Mouse (Mus musculus) induced T-regulatory cell, adult 2 months (primary cell): Measurements from ENCODE around the gene Fmo3.

ENCODE experiments used
- DNase-seq: peaks from one replicate; pipeline ENCODE4 v3.0.0-alpha.2; 2012; ENCODE audit warnings: low read depth

The Fmo3 gene

DNA sequence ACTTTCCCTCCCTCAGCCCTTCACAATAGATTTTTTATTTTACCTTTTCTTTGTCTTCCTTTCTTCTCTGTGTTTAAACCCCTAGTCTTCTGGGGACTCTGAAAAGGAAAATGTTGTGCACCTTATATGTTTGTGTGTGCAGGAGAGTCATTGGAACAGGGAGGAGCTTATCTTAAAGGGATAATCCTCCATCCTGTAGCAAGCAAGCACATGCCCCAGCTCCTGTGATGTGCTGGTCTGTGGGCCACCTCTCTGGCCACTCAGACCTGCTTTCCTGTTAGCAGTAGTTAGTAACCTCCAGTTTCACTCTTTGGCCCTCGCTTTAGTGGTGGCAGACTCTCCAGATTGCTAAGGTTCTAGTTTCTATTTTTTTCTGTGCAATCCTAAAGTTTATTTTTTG, at the start of gene Fmo3:
Gene Fmo3 (minus strand): TSS at position 101 of the 400 bp plus-strand sequence.
- DNase-seq = no peak

- DNase-seq = no peak
Observed at GRCm38 (mm10) chr1:163023075-163023474, 38.7 kb upstream of the Fmo3 start.

- DNase-seq = no peak
Observed at GRCm38 (mm10) chr1:163009220-163009619, 24.9 kb upstream of the Fmo3 start.

DNA sequence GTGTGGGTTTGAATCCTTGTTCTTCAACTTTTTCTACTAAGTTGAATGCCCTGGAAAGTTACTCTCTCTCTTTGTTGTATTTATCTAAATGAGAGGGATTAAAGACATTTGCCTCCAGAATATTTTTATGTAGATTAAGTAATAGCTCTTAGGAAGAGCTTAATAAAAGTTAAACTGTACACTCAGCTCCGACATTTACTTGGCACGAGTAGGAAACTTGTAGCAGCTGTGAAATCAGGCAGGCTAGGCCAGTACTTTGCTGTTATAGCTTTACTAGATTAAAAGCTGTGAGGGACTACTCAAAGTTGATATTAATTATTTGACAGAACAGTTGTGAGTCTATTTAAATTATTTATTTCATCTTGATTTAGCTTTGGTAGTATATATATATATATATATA, 19.2 kb upstream of the Fmo3 start:
- DNase-seq = no peak

DNA sequence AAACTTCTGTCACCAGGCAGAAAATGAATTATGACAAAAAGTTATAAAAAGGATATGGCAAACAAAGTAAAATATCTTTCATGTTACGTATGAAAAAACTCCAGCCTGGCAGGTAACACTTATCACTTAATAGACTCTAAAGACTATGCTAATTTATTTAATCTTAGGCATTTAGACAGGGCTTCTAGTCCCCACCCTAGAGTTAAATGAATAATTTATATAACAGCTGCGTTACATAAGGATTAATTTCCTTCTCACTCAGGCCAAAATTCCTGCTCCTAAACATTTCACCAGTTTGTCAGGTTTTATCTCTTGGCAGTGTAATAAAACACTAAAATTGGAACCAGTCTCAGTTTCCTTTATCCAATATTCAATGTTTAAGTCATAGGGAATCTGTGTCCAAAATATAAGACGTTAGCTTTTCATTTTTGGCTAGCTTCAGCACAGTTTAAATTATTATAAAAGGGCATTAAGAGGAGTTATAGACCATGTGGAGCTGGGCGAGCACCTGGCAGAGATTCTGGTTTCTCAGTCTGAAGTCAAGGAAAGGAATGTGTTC, 17.0 kb upstream of the Fmo3 start:
- no peak for DNase-seq

GRCm38 (mm10) chr1:162987546-162987945, 3.2 kb upstream of the Fmo3 start:
- DNase-seq = no peak

- no peak for DNase-seq
Observed at GRCm38 (mm10) chr1:162986777-162987176, 2.4 kb upstream of the Fmo3 start.

GRCm38 (mm10) chr1:162986121-162986748, 1.9 kb upstream of the Fmo3 start:
- no peak for DNase-seq

GRCm38 (mm10) chr1:162963556-162963955, 20.8 kb downstream of the Fmo3 start:
- DNase-seq = no peak

DNA sequence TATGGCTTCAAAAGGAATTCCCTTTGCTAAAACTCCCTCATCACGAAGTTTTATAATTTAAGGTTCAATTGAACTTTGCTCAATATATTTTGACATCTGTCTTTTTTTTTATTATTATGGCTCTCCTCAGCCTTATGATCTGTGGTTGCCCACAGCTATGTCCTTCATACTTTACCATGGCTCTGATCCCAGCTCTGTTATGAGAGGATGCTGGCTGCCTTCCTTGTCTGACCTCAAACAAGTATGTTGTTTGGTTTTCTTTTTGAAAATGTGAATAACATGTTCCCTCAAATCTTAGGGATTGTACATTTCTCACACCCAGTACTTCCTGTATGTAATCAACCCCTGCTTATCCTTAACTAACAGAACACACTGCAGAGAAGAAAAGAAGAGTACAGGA, 26.9 kb downstream of the Fmo3 start:
- DNase-seq = no peak

DNA sequence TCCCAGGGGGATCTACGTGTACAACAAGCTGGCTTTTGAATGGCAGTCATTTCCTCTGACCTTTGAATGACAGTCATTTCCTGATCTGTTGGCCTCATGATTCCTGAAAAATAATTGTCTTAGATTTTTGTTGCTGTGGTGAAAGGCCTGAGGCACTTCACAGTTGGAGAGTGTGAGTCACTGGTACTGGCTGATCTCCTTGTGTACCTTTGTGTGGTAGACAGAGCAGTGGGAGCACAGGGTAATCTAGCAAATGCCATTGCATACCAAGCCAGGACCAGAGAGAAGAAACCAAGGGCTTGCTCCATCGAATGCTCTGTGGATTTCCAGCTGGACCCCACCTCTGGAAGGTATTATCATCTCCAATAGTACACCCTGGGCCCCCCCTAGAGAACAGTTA, 31.2 kb downstream of the Fmo3 start:
- no peak for DNase-seq

DNA sequence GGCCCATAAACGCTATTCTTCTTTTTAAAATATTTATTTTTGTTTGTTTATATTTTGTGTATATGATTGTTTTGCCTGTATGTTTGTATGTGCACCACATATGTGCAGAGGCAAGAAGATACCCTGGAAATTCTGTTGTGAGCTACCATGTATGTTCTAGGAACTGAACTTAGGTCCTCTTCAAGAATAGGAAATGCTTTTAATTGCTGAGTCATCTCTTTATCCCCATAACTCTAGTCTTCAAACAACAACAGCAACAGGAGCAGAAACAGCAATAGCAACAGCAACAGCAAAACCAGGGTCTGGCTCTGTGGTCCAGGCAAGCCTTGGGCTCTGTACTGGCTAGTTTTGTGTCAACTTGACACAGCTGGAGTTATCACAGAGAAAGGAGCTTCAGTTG, 34.6 kb downstream of the Fmo3 start:
- no peak for DNase-seq

DNA sequence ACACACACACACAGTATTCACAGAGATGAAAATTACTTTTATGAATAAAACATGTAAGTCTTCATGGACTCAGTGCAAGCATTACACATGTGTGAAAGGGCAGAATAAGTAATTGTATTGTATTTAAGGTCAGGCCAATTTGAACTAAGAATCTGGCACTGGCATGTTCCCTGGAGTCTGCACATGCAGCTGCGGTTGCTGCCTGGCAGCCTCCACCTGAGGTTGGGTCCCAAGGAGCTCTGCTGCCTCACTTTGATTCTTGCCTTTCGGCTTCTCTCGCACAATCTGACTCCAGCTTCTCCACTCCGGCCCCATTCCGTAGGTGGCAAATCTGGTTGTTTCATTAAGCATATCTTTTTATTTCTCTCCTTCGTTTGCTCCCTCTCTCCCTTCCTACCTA, 36.4 kb downstream of the Fmo3 start:
- DNase-seq = no peak

GRCm38 (mm10) chr1:162946837-162947558, 37.3 kb downstream of the Fmo3 start:
- no peak for DNase-seq

DNA sequence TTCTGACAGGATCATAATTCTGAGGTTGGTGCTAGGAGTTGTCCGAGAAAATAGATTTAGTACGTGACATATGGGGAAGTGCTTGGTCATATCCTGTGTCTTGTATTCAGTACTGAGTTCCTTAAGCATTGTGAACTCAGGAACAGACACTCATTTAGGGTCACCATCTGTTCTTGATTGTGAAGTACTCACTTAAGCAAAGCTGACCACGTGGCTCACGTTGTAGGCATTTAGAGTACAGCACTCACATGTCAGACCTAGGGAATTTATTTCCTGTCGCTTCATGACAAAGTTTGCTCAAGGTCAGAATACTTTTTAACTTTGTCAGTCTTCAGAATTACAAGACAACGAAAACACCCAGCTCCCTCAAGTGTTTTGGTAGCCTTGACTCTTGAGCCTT, 40.6 kb downstream of the Fmo3 start:
- no peak for DNase-seq

- DNase-seq = no peak
Observed at GRCm38 (mm10) chr1:162938696-162939351, 45.5 kb downstream of the Fmo3 start.

- no peak for DNase-seq
Observed at GRCm38 (mm10) chr1:162937970-162938695, 46.2 kb downstream of the Fmo3 start.

DNA sequence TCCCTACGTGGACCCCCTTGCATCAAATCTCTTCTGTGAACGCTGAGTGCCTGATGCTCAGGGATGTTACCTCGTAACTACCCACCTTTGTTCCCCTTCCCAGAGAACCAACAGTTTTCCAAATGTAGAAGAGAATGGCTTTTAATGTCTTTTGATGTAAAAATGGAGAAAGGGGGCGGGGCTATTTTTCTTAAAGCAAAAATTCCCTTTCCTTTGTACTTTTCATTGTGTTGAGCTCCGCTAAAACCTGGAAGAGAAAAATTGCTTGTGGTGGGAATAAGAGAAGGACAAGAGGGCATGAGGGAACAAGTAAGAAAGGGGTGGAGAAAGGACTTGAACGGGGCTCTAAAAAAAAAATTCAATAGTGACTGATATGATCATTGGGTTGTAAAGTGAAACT, 46.9 kb downstream of the Fmo3 start, which contains the start of gene Fmo6:
Gene Fmo6 (minus strand): TSS at position 101 of the 400 bp plus-strand sequence.
- DNase-seq = no peak

- DNase-seq = no peak
Observed at GRCm38 (mm10) chr1:162934374-162935012, 49.8 kb downstream of the Fmo3 start.

DNA sequence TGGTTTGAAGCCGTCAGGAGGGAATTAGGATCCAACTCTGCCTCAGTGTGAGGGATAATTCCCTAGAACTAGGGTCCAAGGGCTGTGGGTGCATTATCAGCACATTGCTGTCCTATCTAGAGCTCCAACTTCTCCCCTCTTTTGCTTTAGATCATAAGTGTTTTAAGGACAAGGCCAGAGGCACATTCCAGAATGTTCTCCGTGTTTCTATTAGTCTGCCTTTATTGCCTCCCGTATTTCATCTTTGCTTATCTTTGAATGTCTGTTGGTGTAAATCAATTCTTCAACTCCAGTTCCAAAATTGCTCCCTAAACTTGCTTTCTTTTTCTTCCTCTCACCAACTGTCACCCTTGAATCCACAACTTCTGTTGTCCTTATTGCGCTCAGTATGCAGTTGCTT, 51.9 kb downstream of the Fmo3 start:
- DNase-seq = no peak

GRCm38 (mm10) chr1:162931880-162932279, 52.4 kb downstream of the Fmo3 start:
- no peak for DNase-seq
